Mouse (Mus musculus): ENCODE measurements around the gene Ccdc28a. TPM values are rescaled to one million over a fixed set of nuclear protein-coding genes. Genes with fewer than 3 reads are reported as not detected.

Ccdc28a gene
- total RNA-seq (2017): 16.9 and 20.1 TPM in 2 replicates

DNA sequence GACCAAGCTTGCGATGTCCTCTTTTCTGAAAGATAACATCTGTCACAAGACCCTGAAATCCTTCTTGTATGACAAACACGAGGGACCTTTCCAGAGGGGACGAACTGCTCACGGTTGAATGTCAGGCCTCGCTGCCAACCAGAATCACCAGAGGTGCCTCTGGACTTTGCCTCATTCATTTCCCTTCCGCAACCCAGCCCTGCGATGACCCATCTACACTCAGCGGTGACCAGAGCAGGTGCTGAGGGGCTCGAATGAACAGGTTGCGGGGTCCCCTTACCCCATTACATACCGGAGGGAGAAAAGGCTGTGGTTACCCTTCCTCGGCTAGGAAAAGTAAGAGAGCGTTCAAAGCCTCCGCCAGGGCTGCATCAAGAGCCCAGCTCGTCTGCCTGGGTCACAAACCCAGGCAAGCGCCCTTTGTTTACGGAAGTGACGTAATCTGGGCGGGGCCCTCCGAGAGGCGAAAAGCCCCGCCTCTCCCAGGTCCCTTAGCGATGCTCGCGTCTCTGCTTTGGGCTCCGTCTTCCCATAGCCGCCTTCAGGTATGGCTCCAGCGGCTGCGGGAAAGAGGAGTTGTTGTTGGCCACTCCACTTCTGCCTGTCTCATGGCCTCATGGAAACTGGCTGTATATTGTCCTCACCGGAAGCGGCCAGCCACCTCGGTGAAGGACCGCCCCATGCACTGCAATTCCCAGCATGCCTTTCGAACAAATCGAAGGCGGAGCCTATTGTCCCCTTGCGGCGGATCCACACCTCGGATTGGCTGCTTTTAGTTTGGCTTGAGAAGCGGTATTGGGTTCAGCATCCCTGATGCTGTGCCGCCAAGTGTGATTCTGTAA lies at the start of gene Ccdc28a:
Ccdc28a (minus strand) TSS at position 439 of the 842 bp plus-strand sequence.
- ATAC-seq (replicated peaks in 1 of 2; ENCODE audit: insufficient read depth in 1 of 2, low FRiP score in 2 of 2, low TSS enrichment in 1 of 2, low read depth in 1 of 2, poor library complexity in 2 of 2, severe bottlenecking in 2 of 2): peak; percentile 97

DNA sequence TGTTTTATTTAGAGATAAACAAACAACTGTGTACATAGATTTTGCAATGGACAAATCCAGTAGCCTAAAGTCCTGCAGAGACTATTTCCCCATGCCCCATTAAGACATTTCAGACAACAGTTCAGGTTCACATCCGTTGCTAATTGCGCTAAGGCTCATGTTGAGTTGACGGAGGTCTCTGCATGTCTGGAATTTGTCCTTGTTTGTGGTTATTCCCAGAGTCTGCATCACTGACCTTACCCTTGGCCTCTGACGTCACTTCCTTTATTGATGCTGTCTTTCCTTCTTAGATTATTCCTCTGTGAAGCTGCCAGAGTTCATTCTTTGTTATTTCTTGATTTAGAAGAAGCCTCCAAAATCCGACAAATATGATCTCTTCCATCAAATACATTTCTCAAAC lies 49.2 kb upstream of the Ccdc28a start:
- ATAC-seq (replicated peaks in 1 of 2; ENCODE audit: insufficient read depth in 1 of 2, low FRiP score in 2 of 2, low TSS enrichment in 1 of 2, low read depth in 1 of 2, poor library complexity in 2 of 2, severe bottlenecking in 2 of 2): no peak

DNA sequence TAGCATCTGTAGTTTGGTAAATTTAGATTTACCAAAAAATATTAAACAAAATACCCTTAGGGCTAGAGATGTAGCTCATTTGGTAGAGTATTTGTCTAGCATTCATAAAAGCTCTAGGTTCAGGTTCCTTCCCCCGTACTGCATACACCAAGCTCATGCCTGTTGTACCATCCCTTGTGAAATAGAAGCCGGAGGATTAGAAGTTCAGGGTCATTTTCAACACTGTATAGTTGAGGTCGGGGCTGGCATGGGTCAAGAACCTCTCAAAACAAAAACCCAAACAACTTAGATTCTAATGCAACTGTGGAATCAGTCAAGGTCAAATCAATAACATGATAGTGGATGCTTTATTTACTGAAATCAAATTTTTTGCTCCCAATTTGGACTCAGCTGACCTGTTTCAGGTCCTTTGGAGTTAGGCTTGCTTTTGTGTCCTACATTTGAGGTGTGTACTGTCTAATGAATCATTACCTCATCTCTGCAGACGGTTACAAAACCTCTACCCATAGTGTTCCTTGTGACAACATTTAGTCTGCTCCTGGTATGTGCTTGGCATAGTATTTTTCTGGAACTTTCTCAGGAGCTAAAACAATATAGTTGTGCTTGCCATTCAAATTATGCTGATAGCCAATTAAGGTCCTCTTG lies 41.4 kb upstream of the Ccdc28a start:
- ATAC-seq (replicated peaks in 1 of 2; ENCODE audit: insufficient read depth in 1 of 2, low FRiP score in 2 of 2, low TSS enrichment in 1 of 2, low read depth in 1 of 2, poor library complexity in 2 of 2, severe bottlenecking in 2 of 2): no peak

DNA sequence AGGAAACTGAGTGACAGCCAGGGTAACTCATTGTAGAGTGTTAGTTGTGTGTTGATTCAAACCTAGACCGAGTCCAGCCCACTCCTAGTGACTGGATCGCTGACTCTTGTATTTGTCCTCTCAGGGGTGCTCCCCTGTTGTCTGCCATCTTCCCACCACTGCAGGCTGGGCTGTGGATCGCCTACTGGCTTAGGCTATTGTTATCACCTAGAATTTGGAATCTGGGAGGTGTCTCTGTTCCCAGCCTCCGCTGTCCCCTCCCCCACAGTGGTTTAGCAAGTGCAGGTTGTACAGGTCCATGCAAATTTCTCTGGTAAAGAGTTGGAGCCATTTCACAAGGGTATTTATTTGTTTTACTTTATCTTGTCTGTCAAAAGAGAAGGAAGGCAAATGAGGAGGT lies 16.5 kb upstream of the Ccdc28a start:
- ATAC-seq (replicated peaks in 1 of 2; ENCODE audit: insufficient read depth in 1 of 2, low FRiP score in 2 of 2, low TSS enrichment in 1 of 2, low read depth in 1 of 2, poor library complexity in 2 of 2, severe bottlenecking in 2 of 2): no peak

DNA sequence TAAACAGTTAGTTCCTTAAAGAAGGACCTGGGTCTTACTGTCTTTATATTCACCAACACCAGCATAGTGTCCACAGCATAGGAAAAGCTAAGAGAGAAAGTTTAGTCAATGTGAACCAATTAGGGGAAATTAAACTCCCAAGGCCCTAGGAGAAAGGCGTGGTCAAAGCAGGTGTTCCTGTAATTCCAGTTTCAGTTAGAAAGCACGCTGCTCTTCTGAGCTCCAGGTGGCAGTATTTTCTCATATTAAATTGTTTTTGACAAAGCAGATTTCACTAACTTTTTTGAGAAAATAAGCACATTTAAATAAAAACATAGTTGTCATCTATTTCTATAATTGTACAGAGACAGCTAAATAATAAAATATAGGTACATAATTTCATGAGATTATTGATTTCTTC lies 8.8 kb upstream of the Ccdc28a start:
- no peak for ATAC-seq (replicated peaks in 1 of 2; ENCODE audit: insufficient read depth in 1 of 2, low FRiP score in 2 of 2, low TSS enrichment in 1 of 2, low read depth in 1 of 2, poor library complexity in 2 of 2, severe bottlenecking in 2 of 2)

DNA sequence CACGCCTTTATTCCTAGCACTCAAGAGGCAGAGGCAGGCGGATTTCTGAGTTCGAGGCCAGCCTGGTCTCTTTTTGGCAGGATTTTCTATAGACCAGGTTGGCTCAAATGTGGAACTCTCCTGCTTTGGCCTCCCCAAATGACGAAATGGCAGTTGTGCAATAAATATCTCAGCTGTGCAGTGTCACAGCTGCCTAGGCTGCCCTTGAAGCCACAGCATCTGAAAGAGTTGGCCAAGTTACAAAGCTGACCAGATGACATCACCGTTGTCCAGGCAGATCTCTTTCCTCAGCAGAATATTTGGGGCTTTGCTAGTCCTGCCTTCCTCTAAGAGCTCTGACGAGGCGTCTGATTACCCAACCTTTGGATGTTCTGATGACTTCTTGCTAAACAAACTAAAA lies 2.4 kb upstream of the Ccdc28a start:
- peak in 1 of 2 experiments; percentile 39; a peak in 1 of 4 replicates for ATAC-seq (replicated peaks in 1 of 2; ENCODE audit: insufficient read depth in 1 of 2, low FRiP score in 2 of 2, low TSS enrichment in 1 of 2, low read depth in 1 of 2, poor library complexity in 2 of 2, severe bottlenecking in 2 of 2)

DNA sequence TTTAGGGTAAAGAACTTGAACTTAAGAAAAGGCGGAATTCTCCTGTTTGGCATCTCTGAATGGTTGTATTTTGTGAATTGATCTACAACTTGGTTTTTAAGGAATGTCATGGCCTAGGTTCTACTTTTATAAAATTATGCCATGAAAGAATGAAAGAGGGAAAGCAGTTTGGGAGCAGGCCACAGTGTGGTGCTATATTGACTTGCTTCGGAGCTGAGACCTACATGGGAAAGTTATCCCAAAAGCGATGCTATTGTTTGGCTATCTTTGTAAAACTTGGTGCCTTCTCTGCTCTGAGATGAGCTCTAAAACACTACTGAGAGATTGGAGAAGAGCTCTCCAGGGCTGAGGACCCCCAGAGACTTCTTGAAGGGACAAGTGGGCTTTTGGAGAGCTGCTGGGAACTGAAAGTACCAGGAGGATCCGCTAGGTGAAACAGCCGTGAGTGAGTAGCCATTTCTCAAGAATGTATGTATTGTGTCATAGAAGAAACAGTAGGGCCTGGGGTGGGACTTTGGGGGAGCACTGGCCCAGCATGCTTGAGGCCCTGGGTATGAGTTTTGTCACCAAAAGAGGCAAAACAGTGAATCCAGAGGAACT lies 1.6 kb upstream of the Ccdc28a start:
- no peak for ATAC-seq (replicated peaks in 1 of 2; ENCODE audit: insufficient read depth in 1 of 2, low FRiP score in 2 of 2, low TSS enrichment in 1 of 2, low read depth in 1 of 2, poor library complexity in 2 of 2, severe bottlenecking in 2 of 2)

DNA sequence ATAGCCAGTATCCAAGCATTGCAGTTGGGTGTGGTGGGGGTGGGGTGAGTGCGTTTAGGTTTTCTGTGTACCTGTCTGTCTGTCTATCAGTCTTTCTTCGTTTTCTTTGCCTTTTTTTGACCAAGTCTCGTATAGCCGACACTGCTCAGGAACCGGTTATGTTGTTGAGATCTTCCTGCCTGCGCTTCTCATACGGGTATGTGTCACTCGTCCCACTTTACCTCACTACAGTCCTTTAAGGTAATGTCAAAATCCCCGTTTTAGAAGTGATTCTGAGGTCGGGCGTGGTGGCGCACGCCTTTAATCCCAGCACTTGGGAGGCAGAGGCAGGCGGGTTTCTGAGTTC lies 577 bp upstream of the Ccdc28a start:
- ATAC-seq (replicated peaks in 1 of 2; ENCODE audit: insufficient read depth in 1 of 2, low FRiP score in 2 of 2, low TSS enrichment in 1 of 2, low read depth in 1 of 2, poor library complexity in 2 of 2, severe bottlenecking in 2 of 2): no peak

DNA sequence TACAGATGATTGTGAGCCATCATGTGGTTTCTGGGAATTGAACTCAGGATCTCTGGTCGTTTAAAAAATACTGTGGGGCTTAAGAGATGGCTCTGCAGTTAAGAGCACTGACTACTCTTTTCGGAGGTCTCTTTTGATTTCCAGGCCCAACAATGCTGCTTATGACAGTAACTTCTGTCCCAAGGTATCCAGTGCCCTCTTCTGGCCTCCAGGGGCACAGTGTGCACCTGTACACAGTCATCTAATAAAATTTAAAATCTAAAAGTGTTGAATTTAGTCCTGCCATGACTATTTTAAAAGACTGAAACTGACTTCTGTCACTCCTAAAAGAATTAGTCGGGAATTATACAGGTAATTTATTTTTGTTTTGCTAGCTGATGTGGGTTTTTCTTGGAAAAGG lies 907 bp downstream of the Ccdc28a start:
- ATAC-seq (replicated peaks in 1 of 2; ENCODE audit: insufficient read depth in 1 of 2, low FRiP score in 2 of 2, low TSS enrichment in 1 of 2, low read depth in 1 of 2, poor library complexity in 2 of 2, severe bottlenecking in 2 of 2): no peak

DNA sequence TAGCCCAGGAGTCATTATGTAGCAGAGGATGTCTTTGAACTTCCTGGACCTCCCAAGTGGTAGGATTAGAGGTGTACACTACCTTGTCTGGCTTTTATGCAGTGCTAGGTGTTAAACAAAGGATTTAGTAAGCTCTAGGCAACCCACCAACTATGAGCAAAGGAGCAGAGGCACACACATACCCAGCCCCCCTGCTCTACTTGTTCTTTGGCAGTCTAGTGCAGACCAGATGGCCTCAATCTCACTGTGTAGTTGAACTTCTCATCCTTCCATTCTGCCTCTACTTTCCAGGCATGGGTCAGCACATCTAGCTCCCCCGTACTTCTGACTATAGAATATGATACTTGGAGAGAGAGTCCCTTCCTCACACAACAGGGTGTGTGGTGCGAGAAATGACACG lies 10.4 kb downstream of the Ccdc28a start:
- ATAC-seq (replicated peaks in 1 of 2; ENCODE audit: insufficient read depth in 1 of 2, low FRiP score in 2 of 2, low TSS enrichment in 1 of 2, low read depth in 1 of 2, poor library complexity in 2 of 2, severe bottlenecking in 2 of 2): no peak

DNA sequence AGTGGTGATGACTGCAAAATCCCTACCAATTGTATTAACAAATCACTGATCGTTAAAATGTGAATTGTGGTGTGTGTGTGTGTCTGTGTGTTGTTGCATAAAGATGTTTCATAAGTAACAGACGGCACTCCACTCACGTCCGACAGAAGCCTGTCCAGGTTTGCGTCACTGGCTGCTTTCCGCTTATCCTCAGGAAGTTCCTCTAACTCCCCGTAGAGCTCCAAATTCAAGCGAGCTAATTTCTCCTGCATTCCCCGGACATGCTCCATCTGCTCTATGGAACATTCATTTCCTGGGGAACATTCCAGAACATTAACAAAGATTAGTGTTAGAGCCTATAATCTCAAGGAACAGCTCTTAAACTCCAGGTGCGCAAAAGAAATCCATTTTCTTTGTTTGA lies 15.4 kb downstream of the Ccdc28a start:
- ATAC-seq (replicated peaks in 1 of 2; ENCODE audit: insufficient read depth in 1 of 2, low FRiP score in 2 of 2, low TSS enrichment in 1 of 2, low read depth in 1 of 2, poor library complexity in 2 of 2, severe bottlenecking in 2 of 2): no peak

DNA sequence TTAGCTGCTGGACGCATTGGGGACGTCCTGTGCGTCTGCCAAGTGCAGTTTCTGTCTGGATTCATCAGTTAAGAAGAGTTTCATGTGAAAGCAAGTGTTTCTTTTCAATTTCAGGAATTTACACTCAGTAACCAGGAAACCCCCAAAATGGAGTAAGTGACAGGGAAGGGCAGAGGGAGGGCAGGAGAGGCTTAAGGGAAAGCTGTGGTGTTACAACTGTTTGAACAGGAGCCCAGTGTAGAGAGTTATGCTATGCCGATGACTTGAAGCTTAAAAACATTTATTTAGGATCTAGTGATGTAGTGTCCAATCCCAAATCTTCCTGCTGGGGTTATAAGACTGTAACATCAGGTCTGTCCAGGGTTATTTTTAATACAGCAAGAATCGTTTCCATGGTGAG lies 20.7 kb downstream of the Ccdc28a start:
- no peak for ATAC-seq (replicated peaks in 1 of 2; ENCODE audit: insufficient read depth in 1 of 2, low FRiP score in 2 of 2, low TSS enrichment in 1 of 2, low read depth in 1 of 2, poor library complexity in 2 of 2, severe bottlenecking in 2 of 2)

DNA sequence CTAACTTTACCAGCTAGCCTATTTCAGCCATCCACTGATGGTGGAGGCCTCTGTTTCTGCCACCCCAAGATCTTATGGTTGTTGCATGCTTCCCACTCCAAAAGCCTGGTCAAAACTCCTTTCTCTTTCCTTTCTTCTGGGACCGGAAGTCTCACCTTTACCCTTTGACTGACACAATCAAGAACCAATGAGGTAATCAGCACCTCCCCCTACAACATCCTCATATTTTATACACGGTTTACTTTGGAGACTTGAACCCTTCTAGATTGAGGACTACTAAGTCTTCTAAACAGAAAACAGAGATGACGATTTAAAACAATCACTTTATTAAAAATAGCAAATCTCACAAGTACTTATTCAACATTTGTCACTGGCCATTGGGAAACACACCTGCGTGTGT lies 21.4 kb downstream of the Ccdc28a start:
- ATAC-seq (replicated peaks in 1 of 2; ENCODE audit: insufficient read depth in 1 of 2, low FRiP score in 2 of 2, low TSS enrichment in 1 of 2, low read depth in 1 of 2, poor library complexity in 2 of 2, severe bottlenecking in 2 of 2): no peak

DNA sequence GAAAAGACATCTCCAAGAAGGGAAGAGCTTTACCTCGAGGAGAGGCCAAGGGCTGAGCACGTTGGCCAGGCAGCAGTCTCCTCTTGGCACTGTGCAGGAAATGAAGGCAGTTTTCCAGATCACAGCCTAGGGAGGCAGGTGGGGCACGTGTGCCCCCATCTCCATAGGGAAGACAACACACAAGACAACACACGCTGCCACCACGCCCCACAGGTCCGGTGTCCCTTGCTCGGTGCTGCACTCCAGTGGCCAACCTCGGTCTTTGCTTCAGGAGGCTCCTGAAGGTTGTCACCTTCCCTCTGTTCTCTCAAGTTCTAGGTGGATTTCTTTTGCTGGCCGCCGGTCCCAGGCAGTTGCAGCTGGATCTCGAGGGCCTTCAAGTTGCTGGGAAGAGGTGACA lies 24.1 kb downstream of the Ccdc28a start, which contains the start of gene Ect2l:
Ect2l (minus strand) TSS at position 165 of the 400 bp plus-strand sequence.
- ATAC-seq (replicated peaks in 1 of 2; ENCODE audit: insufficient read depth in 1 of 2, low FRiP score in 2 of 2, low TSS enrichment in 1 of 2, low read depth in 1 of 2, poor library complexity in 2 of 2, severe bottlenecking in 2 of 2): peak; percentile 78 to 94

DNA sequence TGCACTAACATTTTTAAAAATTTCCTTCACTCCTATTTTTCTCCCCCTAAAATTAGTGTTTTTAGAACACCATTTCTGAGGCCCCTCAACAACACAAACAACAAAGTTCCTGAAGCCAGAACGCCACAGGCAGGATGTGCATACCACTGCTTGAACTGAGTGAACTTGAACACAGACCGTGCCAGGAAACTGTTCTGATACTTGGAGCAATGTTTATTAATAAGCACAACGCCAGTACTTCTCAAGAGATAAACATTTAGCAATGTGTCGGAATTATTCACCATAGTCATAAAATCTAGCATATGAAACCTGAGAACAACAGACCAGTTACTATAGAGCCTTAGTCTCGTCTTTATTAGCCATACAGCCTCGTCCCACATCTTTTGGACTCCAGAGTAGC lies 24.7 kb downstream of the Ccdc28a start:
- no peak for ATAC-seq (replicated peaks in 1 of 2; ENCODE audit: insufficient read depth in 1 of 2, low FRiP score in 2 of 2, low TSS enrichment in 1 of 2, low read depth in 1 of 2, poor library complexity in 2 of 2, severe bottlenecking in 2 of 2)

DNA sequence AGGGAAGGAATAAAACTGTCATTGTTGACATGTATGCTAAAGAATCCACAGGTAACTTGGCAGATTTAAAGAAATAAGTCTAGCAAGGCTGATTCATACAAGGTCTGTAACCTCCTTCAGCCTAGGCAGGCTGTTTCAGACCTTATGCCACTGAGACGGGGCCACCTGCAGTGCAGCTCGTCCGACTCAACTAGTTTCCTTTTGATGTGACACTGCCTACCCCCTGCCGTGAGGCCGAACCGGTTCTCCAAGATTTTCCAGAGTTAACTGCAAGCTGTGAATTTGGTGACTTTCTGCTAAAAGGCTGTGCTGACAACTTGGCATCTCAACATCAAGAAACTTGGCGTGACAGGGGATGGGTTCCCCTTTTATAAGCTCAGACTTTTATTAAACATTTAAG lies 30.7 kb downstream of the Ccdc28a start:
- no peak for ATAC-seq (replicated peaks in 1 of 2; ENCODE audit: insufficient read depth in 1 of 2, low FRiP score in 2 of 2, low TSS enrichment in 1 of 2, low read depth in 1 of 2, poor library complexity in 2 of 2, severe bottlenecking in 2 of 2)

DNA sequence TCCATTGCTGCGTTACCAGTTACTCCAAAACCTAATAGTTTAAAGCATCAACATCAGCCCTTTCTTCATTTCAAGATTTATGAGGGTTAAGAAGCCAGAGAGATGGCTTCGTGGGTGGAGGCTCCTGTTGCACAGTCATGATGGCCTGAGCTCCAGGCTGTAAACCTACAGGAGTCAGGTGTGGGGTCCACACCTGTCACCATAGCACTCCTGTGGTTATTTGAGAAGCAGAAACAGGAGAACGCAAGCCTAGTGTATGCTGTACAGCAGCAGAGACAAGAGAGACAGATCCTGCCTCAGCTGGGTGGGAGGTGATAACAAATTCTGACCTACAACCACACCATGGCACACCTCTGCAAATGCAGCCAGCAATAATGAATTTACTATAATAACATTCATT lies 32.4 kb downstream of the Ccdc28a start:
- no peak for ATAC-seq (replicated peaks in 1 of 2; ENCODE audit: insufficient read depth in 1 of 2, low FRiP score in 2 of 2, low TSS enrichment in 1 of 2, low read depth in 1 of 2, poor library complexity in 2 of 2, severe bottlenecking in 2 of 2)

DNA sequence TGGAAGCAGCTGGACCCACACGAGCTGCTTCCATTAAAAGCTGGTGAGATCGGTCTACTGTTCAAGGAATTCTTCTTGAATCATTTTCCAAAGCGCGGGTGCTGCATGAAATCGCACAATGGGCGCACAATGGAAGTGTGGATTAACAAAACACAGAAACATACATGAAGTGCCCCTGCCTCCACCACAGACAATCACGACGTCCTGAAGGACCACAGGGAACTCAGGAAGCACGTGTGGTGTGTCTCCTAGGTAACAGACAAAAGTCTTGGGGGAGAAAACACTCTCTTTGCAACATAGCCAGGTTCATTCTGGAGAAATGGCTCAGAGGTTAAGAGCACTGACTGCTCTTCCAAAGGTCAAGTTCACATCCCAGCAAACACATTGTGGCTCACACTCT lies 34.1 kb downstream of the Ccdc28a start:
- ATAC-seq (replicated peaks in 1 of 2; ENCODE audit: insufficient read depth in 1 of 2, low FRiP score in 2 of 2, low TSS enrichment in 1 of 2, low read depth in 1 of 2, poor library complexity in 2 of 2, severe bottlenecking in 2 of 2): no peak

Data from hematopoietic stem cell, adult 5-6 weeks (primary cell).